Mouse (Mus musculus): ENCODE measurements around the gene Olfr243. TPM values are rescaled to one million over a fixed set of nuclear protein-coding genes. Genes with fewer than 3 reads are reported as not detected.
"Not testable (repeated sequence)": the region's sequence is repeated elsewhere in the genome, so short reads cannot be mapped to it uniquely, and the experiment has no call there.

Olfr243 gene
- total RNA-seq (2021), result not detected
- long read RNA-seq, experiment 1, result 0 reads
- long read RNA-seq, experiment 2, result 0 reads

DNA sequence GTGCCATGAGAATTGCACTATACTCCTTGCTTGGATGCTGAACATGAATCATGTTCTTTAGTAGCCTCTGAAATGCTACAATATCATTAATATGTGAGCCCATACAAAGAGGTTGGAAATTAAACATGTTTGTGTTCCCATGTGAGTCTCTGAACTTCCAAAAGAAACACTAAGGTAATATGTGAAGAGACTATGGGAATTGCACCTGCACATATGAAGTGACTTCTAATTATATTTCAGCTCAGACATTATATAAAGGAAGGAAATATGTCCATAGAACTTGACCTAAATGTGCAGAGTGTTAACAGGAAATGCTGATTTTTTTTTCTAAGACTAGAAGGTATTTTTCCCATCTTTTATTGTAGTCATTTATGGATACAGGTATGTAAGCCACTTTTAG, at the start of gene Olfr243:
Gene Olfr243, plus strand, starts transcription at position 301 of the 400 bp plus-strand sequence.
- DNase-seq (ENCODE audit: low spot score in 2 of 2), result no peak

DNA sequence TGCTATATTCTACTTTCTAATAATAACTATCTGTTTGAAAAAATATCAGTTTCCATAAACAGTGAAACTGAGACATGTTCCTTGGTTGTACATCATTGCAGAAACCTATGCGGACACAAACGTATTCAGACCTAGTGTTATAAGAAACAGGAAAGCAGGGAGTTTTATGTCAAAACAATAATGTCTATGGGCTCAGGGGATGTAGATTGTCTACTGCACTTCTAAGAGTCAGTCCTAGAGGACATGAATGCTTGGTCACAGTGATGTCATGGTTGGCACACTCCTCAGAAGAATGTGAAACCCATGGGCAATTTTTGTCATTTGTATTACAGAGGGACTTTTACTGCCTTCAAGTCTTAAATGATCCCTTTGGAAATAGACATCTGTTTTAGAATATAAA, 43.4 kb upstream of the Olfr243 start, which contains the start of gene Olfr624:
Gene Olfr624, minus strand, starts transcription at position 101 of the 400 bp plus-strand sequence.
- DNase-seq (ENCODE audit: low spot score in 2 of 2), result no peak

DNA sequence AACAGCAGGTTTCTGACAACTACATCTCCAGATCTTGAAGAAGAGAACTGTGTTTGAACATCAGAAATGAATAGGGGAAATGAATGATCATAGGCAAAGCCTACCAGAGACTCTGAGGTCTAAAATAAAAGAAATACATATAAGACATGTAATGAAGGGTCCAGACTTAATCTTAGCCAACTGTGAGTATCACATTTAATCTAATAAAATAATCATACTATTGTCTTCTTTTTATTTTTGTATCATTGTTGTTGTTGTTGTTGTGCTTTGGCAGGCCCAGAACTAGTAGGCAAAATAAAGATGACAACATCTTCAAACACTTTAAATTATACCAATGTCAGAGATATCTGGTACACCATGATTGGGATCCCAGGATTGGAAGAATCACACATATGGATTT, 32.1 kb upstream of the Olfr243 start, which contains the start of gene Olfr625-ps1:
Gene Olfr625-ps1, plus strand, starts transcription at position 301 of the 400 bp plus-strand sequence.
- DNase-seq (ENCODE audit: low spot score in 2 of 2), result no peak

GRCm38 (mm10) chr7:103699469-103699868, 15.0 kb upstream of the Olfr243 start:
- DNase-seq (ENCODE audit: low spot score in 2 of 2), result no peak

GRCm38 (mm10) chr7:103712024-103712423, 2.4 kb upstream of the Olfr243 start:
- no peak for DNase-seq (ENCODE audit: low spot score in 2 of 2)

DNA sequence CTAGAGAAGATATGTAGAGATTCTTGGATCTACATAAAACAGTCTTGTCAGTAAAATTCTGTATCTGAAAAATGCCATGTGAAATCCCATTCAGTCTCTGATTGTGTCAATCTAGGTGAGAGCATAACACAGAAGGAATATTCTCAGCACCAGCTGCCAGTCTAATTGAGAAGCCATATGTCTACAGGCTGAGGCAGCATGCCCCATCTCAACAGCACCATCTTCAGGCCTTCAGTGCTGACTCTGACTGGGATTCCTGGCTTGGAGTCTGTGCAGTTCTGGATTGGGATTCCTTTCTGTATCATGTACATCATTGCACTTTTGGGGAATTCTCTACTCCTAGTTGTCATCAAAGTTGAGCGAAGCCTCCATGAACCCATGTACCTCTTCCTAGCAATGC, 1.9 kb downstream of the Olfr243 start:
- DNase-seq (ENCODE audit: low spot score in 2 of 2), result not testable (repeated sequence)

GRCm38 (mm10) chr7:103730074-103730473, 15.6 kb downstream of the Olfr243 start, which contains the start of gene Olfr628:
Olfr628 (plus strand) TSS chr7:103730374.
- DNase-seq (ENCODE audit: low spot score in 2 of 2), result no peak

GRCm38 (mm10) chr7:103744843-103745242, 30.4 kb downstream of the Olfr243 start, which contains the start of gene Olfr629:
Olfr629 (minus strand) TSS chr7:103744943.
- no peak for DNase-seq (ENCODE audit: low spot score in 2 of 2)

DNA sequence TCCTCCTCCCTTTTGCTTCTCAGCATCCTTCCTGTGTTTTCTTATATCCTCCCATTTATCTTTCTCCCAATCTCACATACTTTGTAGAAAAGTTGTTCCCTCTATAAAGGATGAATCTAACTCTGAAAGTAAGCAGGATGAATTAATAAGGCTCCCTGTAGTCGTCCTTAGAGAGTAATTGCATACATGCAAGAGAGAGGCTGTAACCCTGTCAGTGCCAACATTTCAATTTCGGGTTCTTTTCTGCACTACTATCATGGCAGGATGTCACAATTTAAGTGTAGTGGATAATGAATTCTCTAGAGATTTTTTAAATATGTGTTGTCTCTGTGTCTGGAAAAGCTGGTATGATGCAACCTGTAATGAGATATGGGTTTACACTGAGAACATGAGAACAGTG, 42.8 kb downstream of the Olfr243 start, which contains the start of gene Olfr630:
Gene Olfr630, minus strand, starts transcription at position 101 of the 400 bp plus-strand sequence.
- DNase-seq (ENCODE audit: low spot score in 2 of 2), result no peak

GRCm38 (mm10) chr7:103762212-103762611, 47.7 kb downstream of the Olfr243 start:
- DNase-seq (ENCODE audit: low spot score in 2 of 2), result not testable (repeated sequence)

DNA sequence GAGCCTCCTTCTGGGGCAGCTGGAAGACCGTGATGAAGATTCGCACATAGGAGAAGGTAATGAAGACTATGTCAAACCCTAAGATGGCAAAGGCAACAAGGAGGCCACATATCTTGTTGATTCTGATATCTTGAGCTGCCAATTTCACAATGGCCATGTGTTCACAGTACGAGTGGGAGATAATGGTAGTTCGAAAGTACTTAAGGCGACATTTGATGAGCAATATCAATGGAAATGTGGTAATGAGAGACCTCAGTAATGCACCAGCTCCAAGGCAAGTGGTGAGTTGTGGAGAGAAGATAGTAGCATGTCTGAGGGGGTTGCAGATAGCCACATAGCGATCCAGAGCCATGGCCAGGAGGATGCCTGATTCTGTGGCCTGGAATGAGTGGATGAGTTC, 53.2 kb downstream of the Olfr243 start:
- DNase-seq (ENCODE audit: low spot score in 2 of 2), result not testable (repeated sequence)

Other genes with a start within 250 kb of the Olfr243 start
- not detected for gene Olfr608, start 244.8 kb upstream of the Olfr243 start, total RNA-seq (2021)
- gene Olfr609, start 216.6 kb upstream of the Olfr243 start, total RNA-seq (2021), result not detected
- gene Olfr610, start 202.5 kb upstream of the Olfr243 start, total RNA-seq (2021), result not detected
- not detected for gene Olfr611, start 193.8 kb upstream of the Olfr243 start, total RNA-seq (2021)
- gene Olfr612, start 172.0 kb upstream of the Olfr243 start, total RNA-seq (2021), result not detected
- not detected for gene Olfr613, start 166.6 kb upstream of the Olfr243 start, total RNA-seq (2021)
- not detected for gene Olfr615, start 158.6 kb upstream of the Olfr243 start, total RNA-seq (2021)
- not detected for gene Olfr616, start 145.5 kb upstream of the Olfr243 start, total RNA-seq (2021)
- not detected for gene Olfr617, start 141.6 kb upstream of the Olfr243 start, total RNA-seq (2021)
- gene Olfr618, start 124.6 kb upstream of the Olfr243 start, total RNA-seq (2021), result not detected
- not detected for gene Olfr619, start 114.1 kb upstream of the Olfr243 start, total RNA-seq (2021)
- gene Olfr620, start 102.1 kb upstream of the Olfr243 start, total RNA-seq (2021), result not detected
- gene Olfr622, start 72.0 kb upstream of the Olfr243 start, total RNA-seq (2021), result not detected
- gene Olfr623, start 51.0 kb upstream of the Olfr243 start, total RNA-seq (2021), result not detected
- not detected for gene Olfr624, start 43.5 kb upstream of the Olfr243 start, total RNA-seq (2021)
- gene Olfr625-ps1, start 32.0 kb upstream of the Olfr243 start, total RNA-seq (2021), result not detected
- not detected for gene Olfr628, start 15.7 kb downstream of the Olfr243 start, total RNA-seq (2021)
- not detected for gene Olfr629, start 30.3 kb downstream of the Olfr243 start, total RNA-seq (2021)
- not detected for gene Olfr630, start 42.7 kb downstream of the Olfr243 start, total RNA-seq (2021)
- gene Olfr69, start 56.9 kb downstream of the Olfr243 start, total RNA-seq (2021), result not detected
- not detected for gene Olfr68, start 65.0 kb downstream of the Olfr243 start, total RNA-seq (2021)
- not detected for gene Olfr67, start 77.2 kb downstream of the Olfr243 start, total RNA-seq (2021)
- gene Hbb-bt, start 99.3 kb downstream of the Olfr243 start, total RNA-seq (2021), result 10 to 100 TPM; 62.8 to 81.8 TPM
- 100 to 1,000 TPM; 289 to 541 TPM for gene Hbb-bs, start 113.4 kb downstream of the Olfr243 start, total RNA-seq (2021)
- gene Hbb-bh2, start 125.8 kb downstream of the Olfr243 start, total RNA-seq (2021), result not detected
- gene Hbb-bh1, start 128.5 kb downstream of the Olfr243 start, total RNA-seq (2021), result not detected
- not detected for gene Hbb-y, start 138.5 kb downstream of the Olfr243 start, total RNA-seq (2021)
- gene Olfr66, start 171.6 kb downstream of the Olfr243 start, total RNA-seq (2021), result not detected
- gene Olfr64, start 179.8 kb downstream of the Olfr243 start, total RNA-seq (2021), result not detected
- not detected for gene Olfr65, start 188.8 kb downstream of the Olfr243 start, total RNA-seq (2021)
- not detected for gene Olfr631, start 214.2 kb downstream of the Olfr243 start, total RNA-seq (2021)
- not detected for gene Olfr632, start 219.7 kb downstream of the Olfr243 start, total RNA-seq (2021)
- gene Olfr633, start 229.8 kb downstream of the Olfr243 start, total RNA-seq (2021), result not detected

Measured in gastrocnemius, postnatal 4 days (tissue).